Mouse (Mus musculus) stomach, postnatal 0 days (tissue): Measurements from ENCODE around the gene Adamts12.

ENCODE experiments used
- CTCF ChIP-seq: IDR thresholded peaks from 2 replicates; pipeline ENCODE4 v1.5.1; 2016; ENCODE audit warnings: antibody characterized with exemption, low read depth, mild to moderate bottlenecking, moderate library complexity
- EP300 ChIP-seq: optimal IDR thresholded peaks from 2 replicates; pipeline ENCODE3; 2016; ENCODE audit warnings: antibody characterized with exemption

DNA sequence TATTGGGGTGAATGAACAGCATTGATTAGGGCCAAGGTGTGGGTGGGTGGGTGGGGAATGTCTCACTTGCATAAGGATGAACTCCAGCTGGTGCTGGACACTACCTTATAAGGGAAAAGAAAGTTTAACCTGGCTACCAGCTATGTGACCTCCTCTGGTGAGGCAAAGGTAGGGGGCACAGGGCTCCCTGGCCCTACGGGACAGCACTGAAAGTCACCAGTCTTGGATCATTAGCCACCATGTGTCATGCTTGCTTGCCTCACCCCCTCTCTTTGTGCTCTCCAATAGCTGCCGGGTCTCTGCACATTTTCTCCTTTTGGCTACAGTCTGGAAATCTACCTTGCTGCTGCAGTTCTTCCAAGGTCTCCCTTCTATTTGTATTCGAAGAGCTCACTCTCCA, 34.4 kb upstream of the Adamts12 start:
- TF ChIP-seq CTCF (no peak), EP300 (no peak)
